Mouse (Mus musculus): ENCODE results near the gene Usp26. TPM values are rescaled to one million over a fixed set of nuclear protein-coding genes. Genes with fewer than 3 reads are reported as not detected.
A peak's percentile ranks its signal among the peaks of the same experiment; 100 is the strongest.

The Usp26 gene
- total RNA-seq (2014; rRNA removed) (not detected in 2 replicates), polyA plus RNA-seq (2012; rRNA removed) (not detected in 2 replicates)

DNA sequence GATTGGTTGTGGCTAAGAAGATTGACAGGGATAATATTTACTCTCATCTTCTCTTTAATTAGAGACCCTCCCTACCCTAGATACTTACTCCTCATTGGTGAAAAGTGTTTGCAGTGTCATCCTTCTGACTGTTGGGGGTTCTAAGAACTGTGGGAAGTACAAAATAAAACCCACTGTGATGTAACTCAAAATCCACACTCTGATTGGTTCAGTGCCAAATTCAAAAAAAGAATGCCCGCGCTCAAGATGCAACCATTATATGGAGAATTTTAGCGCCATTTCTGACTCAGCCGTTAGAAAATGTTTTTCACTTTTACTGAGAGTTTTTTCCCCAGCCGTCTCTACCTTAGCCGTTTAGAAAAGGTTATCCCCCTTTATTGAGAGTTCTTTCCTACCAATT lies at the start of gene Usp26:
Gene Usp26, minus strand, starts transcription at position 101 of the 400 bp plus-strand sequence.
- Histone ChIP-seq H3K79me2 (ENCODE audit: control insufficient read depth, insufficient read depth, low read length) (no peaks in the 10 kb centered on the region), H3K27ac (replicated peaks; ENCODE audit: insufficient read depth, low read depth, low read length) (no peak within 1 kb of the TSS), H3K4me3 (ENCODE audit: insufficient read depth, low read depth, low read length) (no peak within 1 kb of the TSS), H3K4me1 (ENCODE audit: control insufficient read depth, insufficient read depth, low read length) (no peaks in the 10 kb centered on the region), H3K9ac (ENCODE audit: low read depth, low read length) (no peak within 1 kb of the TSS), H3K27me3 (ENCODE audit: control insufficient read depth, insufficient read depth, low read length) (no peaks in the 10 kb centered on the region), H3K36me3 (ENCODE audit: control insufficient read depth, insufficient read depth, low read length) (no peaks in the 10 kb centered on the region)
- WGBS = 94% methylated on average over 6 of the region's 6 CpGs
- no peak for TF ChIP-seq POLR2A (IDR thresholded peaks at IDR 0.05; ENCODE audit: extremely low read depth, insufficient read depth, low read length)
- no peak for TF ChIP-seq CTCF (IDR thresholded peaks at IDR 0.05; ENCODE audit: low read depth, low read length)
- no peak for DNase-seq (ENCODE audit: extremely low read depth, low read depth, low spot score)

DNA sequence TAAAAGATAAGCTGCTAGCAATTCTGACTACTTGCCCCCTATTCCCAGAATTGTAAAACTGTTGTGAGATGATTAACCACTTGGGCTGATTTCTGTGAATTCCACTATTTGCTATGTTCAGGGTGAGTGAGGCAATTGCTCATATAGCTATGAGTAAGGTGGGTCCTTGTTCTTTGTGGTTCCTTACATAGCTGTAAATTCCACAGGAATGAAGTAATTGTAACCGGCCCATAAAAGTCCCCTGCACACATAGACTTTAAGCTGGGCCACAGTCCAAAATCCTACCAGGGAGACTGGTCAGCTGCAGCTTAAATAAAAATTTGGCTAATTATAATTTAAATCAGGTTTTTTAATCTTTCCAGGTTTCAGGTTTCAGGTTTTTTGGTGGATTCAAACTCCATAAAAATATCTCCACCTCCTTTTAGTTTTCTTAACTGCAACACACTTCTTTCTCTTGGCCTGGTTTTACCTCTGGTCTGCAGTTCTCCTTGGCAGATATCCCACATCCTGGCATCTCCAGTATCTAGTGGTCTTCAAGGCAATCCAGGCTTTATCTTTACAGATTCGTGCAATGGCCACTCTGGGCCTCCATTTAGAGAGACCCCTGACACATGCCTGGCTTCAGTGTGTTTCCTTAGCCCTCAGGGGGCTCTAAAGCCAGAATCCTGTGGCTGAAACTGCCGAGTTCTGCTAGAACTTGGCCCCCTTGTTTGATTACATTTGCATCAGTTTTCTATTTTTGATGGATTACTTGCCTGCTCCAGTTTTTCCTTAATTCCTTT lies 13.6 kb upstream of the Usp26 start:
- no peak for DNase-seq (ENCODE audit: extremely low read depth, low read depth, low spot score)

DNA sequence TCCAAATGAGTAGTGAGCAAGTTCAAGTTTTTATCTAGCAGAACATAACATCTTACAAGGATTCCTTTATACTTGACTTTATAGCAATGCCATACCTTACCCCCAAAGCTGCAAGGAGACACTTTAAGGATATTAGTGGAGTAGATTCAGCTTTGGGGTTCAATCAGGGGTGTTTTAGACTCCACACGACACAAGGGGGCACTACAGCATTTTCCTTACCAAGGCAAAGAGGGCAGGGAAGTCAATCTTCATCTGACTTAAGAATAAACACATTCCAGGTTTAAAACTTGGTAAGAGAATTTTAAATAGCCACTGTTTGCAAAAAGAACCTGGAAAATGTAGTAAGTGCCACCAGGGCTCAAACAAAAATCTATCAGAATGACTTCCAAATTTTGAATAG lies 33.6 kb downstream of the Usp26 start:
- H3K27ac ChIP-seq (replicated peaks; ENCODE audit: insufficient read depth, low read depth, low read length) = no peak overlapping the region
- H3K79me2 ChIP-seq (ENCODE audit: control insufficient read depth, insufficient read depth, low read length) = no peaks in the 10 kb centered on the region
- no peaks in the 10 kb centered on the region for H3K27me3 ChIP-seq (ENCODE audit: control insufficient read depth, insufficient read depth, low read length)
- no peaks in the 10 kb centered on the region for H3K4me1 ChIP-seq (ENCODE audit: control insufficient read depth, insufficient read depth, low read length)
- no peak for TF ChIP-seq POLR2A (IDR thresholded peaks at IDR 0.05; ENCODE audit: extremely low read depth, insufficient read depth, low read length)
- TF ChIP-seq CTCF (IDR thresholded peaks at IDR 0.05; ENCODE audit: low read depth, low read length) = no peak
- H3K9ac ChIP-seq (ENCODE audit: low read depth, low read length) = no peak overlapping the region
- WGBS = 4% methylated on average over 1 of the region's 1 CpGs
- peak; percentile 2 for DNase-seq (ENCODE audit: extremely low read depth, low read depth, low spot score)
- no peak overlapping the region for H3K4me3 ChIP-seq (ENCODE audit: insufficient read depth, low read depth, low read length)
- no peaks in the 10 kb centered on the region for H3K36me3 ChIP-seq (ENCODE audit: control insufficient read depth, insufficient read depth, low read length)

More for the DNA sequence above, 13.6 kb upstream of the Usp26 start:
- Histone ChIP-seq H3K27ac (replicated peaks; ENCODE audit: insufficient read depth, low read depth, low read length) (no peak overlapping the region), H3K27me3 (ENCODE audit: control insufficient read depth, insufficient read depth, low read length) (no peaks in the 10 kb centered on the region), H3K79me2 (ENCODE audit: control insufficient read depth, insufficient read depth, low read length) (no peaks in the 10 kb centered on the region), H3K9ac (ENCODE audit: low read depth, low read length) (no peak overlapping the region), H3K4me1 (ENCODE audit: control insufficient read depth, insufficient read depth, low read length) (no peaks in the 10 kb centered on the region), H3K4me3 (ENCODE audit: insufficient read depth, low read depth, low read length) (no peak overlapping the region), H3K36me3 (ENCODE audit: control insufficient read depth, insufficient read depth, low read length) (no peaks in the 10 kb centered on the region)
- TF ChIP-seq CTCF (IDR thresholded peaks at IDR 0.05; ENCODE audit: low read depth, low read length) (no peak), POLR2A (IDR thresholded peaks at IDR 0.05; ENCODE audit: extremely low read depth, insufficient read depth, low read length) (no peak)
- WGBS = 52% methylated on average over 3 of the region's 3 CpGs

DNA sequence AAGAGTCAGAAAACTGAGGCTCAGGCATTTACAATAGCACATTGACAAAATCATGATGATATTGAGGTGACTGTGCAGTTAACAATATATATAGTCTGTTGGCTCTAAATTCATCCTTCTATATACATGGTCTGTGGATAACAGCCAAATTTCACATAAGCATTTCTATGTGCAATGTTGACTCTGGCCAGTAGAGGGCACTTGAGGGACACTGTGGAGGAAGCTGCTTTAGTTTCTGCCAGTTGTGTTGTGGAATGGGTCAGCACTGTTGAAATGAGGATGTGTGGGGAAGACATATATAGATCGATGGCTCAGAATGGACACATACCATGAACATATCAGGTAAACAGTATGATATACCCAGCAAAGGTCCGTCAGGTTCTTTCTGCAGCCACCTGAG lies 64.6 kb downstream of the Usp26 start:
- WGBS = 68% methylated on average over 2 of the region's 2 CpGs
- no peaks in the 10 kb centered on the region for H3K79me2 ChIP-seq (ENCODE audit: control insufficient read depth, insufficient read depth, low read length)
- no peaks in the 10 kb centered on the region for H3K4me1 ChIP-seq (ENCODE audit: control insufficient read depth, insufficient read depth, low read length)
- H3K27me3 ChIP-seq (ENCODE audit: control insufficient read depth, insufficient read depth, low read length) = no peaks in the 10 kb centered on the region
- no peak overlapping the region for H3K27ac ChIP-seq (replicated peaks; ENCODE audit: insufficient read depth, low read depth, low read length)
- no peaks in the 10 kb centered on the region for H3K36me3 ChIP-seq (ENCODE audit: control insufficient read depth, insufficient read depth, low read length)
- DNase-seq (ENCODE audit: extremely low read depth, low read depth, low spot score) = peak; percentile 39
- H3K9ac ChIP-seq (ENCODE audit: low read depth, low read length) = no peak overlapping the region
- TF ChIP-seq CTCF (IDR thresholded peaks at IDR 0.05; ENCODE audit: low read depth, low read length) (peak; percentile 51), POLR2A (IDR thresholded peaks at IDR 0.05; ENCODE audit: extremely low read depth, insufficient read depth, low read length) (no peak)
- H3K4me3 ChIP-seq (ENCODE audit: insufficient read depth, low read depth, low read length) = no peak overlapping the region

DNA sequence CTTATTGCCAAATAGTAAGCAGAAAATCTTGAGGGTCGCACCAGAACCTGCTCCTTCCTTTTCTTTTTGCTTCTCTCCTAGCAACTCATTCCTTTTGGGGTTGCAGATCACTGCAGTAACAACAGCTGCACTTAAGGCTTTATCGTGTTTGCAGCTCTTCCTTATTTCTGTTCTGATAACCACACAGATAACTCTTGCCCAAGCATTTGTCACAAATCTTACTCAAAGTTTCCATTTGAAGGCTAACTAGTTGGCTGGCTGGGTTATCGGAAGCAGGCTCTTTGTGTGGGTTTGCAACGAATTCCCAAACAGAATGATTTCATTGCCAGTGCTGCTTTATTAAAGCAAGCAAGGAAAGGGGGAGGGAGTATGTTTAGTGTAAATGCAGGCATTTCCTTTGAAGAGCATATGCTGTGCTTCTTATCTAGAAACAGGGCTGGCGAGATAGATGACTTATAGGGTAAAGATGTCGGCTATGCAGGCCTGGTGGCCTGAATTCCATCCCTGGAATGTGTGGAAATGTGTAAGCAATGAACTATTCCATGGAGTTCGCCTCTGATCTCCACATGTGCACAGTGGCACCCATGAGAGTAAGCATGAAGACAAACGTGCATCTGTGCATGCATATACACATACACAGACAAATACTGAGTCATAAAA lies 86.8 kb downstream of the Usp26 start:
- DNase-seq (ENCODE audit: extremely low read depth, low read depth, low spot score) = no peak
- Histone ChIP-seq H3K4me1 (ENCODE audit: control insufficient read depth, insufficient read depth, low read length) (no peaks in the 10 kb centered on the region), H3K36me3 (ENCODE audit: control insufficient read depth, insufficient read depth, low read length) (no peaks in the 10 kb centered on the region), H3K4me3 (ENCODE audit: insufficient read depth, low read depth, low read length) (no peak overlapping the region), H3K27ac (replicated peaks; ENCODE audit: insufficient read depth, low read depth, low read length) (no peak overlapping the region), H3K27me3 (ENCODE audit: control insufficient read depth, insufficient read depth, low read length) (no peaks in the 10 kb centered on the region), H3K79me2 (ENCODE audit: control insufficient read depth, insufficient read depth, low read length) (no peaks in the 10 kb centered on the region), H3K9ac (ENCODE audit: low read depth, low read length) (no peak overlapping the region)
- 58% methylated on average over 8 of the region's 8 CpGs for WGBS
- TF ChIP-seq POLR2A (IDR thresholded peaks at IDR 0.05; ENCODE audit: extremely low read depth, insufficient read depth, low read length) = no peak
- no peak for TF ChIP-seq CTCF (IDR thresholded peaks at IDR 0.05; ENCODE audit: low read depth, low read length)

DNA sequence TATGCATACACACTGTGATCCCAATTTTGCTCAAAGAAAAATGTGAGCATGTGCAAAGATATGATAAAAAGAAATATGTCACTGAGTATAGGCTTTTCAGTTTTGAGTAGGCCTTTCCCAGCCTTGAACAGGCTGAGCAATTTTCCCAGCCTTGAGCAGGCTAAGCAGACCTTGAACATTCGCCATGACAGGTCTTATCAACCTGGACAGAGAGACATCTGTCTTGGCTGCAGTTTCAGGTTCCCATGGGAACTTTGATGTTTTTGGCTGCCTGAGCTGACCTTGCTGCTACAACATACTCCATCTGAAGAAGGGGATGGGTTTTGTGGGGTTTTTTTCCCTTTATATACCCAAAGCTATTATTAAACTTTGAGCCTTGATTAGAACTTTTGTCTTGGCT lies 88.0 kb downstream of the Usp26 start:
- Histone ChIP-seq H3K36me3 (ENCODE audit: control insufficient read depth, insufficient read depth, low read length) (no peaks in the 10 kb centered on the region), H3K4me3 (ENCODE audit: insufficient read depth, low read depth, low read length) (no peak overlapping the region), H3K27me3 (ENCODE audit: control insufficient read depth, insufficient read depth, low read length) (no peaks in the 10 kb centered on the region), H3K4me1 (ENCODE audit: control insufficient read depth, insufficient read depth, low read length) (no peaks in the 10 kb centered on the region), H3K79me2 (ENCODE audit: control insufficient read depth, insufficient read depth, low read length) (no peaks in the 10 kb centered on the region), H3K27ac (replicated peaks; ENCODE audit: insufficient read depth, low read depth, low read length) (no peak overlapping the region), H3K9ac (ENCODE audit: low read depth, low read length) (no peak overlapping the region)
- WGBS = 70% methylated on average over 1 of the region's 1 CpGs
- TF ChIP-seq POLR2A (IDR thresholded peaks at IDR 0.05; ENCODE audit: extremely low read depth, insufficient read depth, low read length) = no peak
- no peak for TF ChIP-seq CTCF (IDR thresholded peaks at IDR 0.05; ENCODE audit: low read depth, low read length)
- DNase-seq (ENCODE audit: extremely low read depth, low read depth, low spot score) = no peak

Other genes with a start within 250 kb of the Usp26 start
- under 0.01 and 0.07 TPM in 2 replicates for gene Hs6st2, start 119.4 kb downstream of the Usp26 start, total RNA-seq (2014; rRNA removed)
- not detected in 2 replicates for gene Hs6st2, start 119.4 kb downstream of the Usp26 start, polyA plus RNA-seq (2012; rRNA removed)
- gene 1700080O16Rik, start 171.5 kb upstream of the Usp26 start, total RNA-seq (2014; rRNA removed) = not detected in 2 replicates
- not detected in 2 replicates for gene 1700080O16Rik, start 171.5 kb upstream of the Usp26 start, polyA plus RNA-seq (2012; rRNA removed)